Mouse (Mus musculus) large intestine, adult 2 months (tissue): ENCODE measurements around the gene Rtn4rl2. TPM values are rescaled to one million over a fixed set of nuclear protein-coding genes. Genes with fewer than 3 reads are reported as not detected.

Experiments
- DNase-seq: peaks from one replicate; pipeline ENCODE4 v3.0.0-alpha.2; 2012; ENCODE audit warnings: low read depth, low spot score
- WGBS: fragments of 180-500 bp; shearing (Covaris S2); methylation state at CpG from one replicate; pipeline ENCODE4 v1.1.7; 2018; 5-methylcytosine and 5-hydroxymethylcytosine counted together
- polyA plus RNA-seq: library from polyadenylated mRNA; depleted of rRNA; stranded (reverse); fragments of >200 nt; gene quantifications from 2 replicates; pipeline ENCODE4 v1.2.3, GENCODE M21; 2012; rRNA removed

The Rtn4rl2 gene
- polyA plus RNA-seq, 1 experiment, result 1.7 TPM

GRCm38 (mm10) chr2:84822552-84822951, 64.0 kb downstream of the Rtn4rl2 start, which contains the start of gene Smtnl1:
Smtnl1 (minus strand) TSS chr2:84822652.
- DNase-seq, result no peak
- 36% methylated on average over 13 of the region's 13 CpGs for WGBS

Other genes with a start within 250 kb of the Rtn4rl2 start
- 71.8 and 112 TPM in 2 replicates for gene Ctnnd1, start 235.9 kb downstream of the Rtn4rl2 start, polyA plus RNA-seq
- not detected in 2 replicates for gene Btbd18, start 227.6 kb downstream of the Rtn4rl2 start, polyA plus RNA-seq
- gene Selenoh, start 215.9 kb downstream of the Rtn4rl2 start, polyA plus RNA-seq, result 47.3 and 56.9 TPM in 2 replicates
- not detected in 2 replicates for gene Gm28635, start 208.7 kb downstream of the Rtn4rl2 start, polyA plus RNA-seq
- 8.4 and 9.8 TPM in 2 replicates for gene Med19, start 208.3 kb downstream of the Rtn4rl2 start, polyA plus RNA-seq
- 66.2 and 77.2 TPM in 2 replicates for gene Tmx2, start 207.6 kb downstream of the Rtn4rl2 start, polyA plus RNA-seq
- gene Zdhhc5, start 171.5 kb downstream of the Rtn4rl2 start, polyA plus RNA-seq, result 35.1 and 53.5 TPM in 2 replicates
- gene Clp1, start 159.4 kb downstream of the Rtn4rl2 start, polyA plus RNA-seq, result 15.5 and 17.5 TPM in 2 replicates
- gene Ypel4, start 152.7 kb downstream of the Rtn4rl2 start, polyA plus RNA-seq, result 0.82 and 1.5 TPM in 2 replicates
- 0.29 and 0.37 TPM in 2 replicates for gene Gm19426, start 143.1 kb downstream of the Rtn4rl2 start, polyA plus RNA-seq
- 146 and 183 TPM in 2 replicates for gene Serping1, start 111.3 kb downstream of the Rtn4rl2 start, polyA plus RNA-seq
- gene Ube2l6, start 87.9 kb downstream of the Rtn4rl2 start, polyA plus RNA-seq, result 59.1 and 85.6 TPM in 2 replicates
- gene Smtnl1, start 64.1 kb downstream of the Rtn4rl2 start, polyA plus RNA-seq, result 0.14 TPM in 1 of 2 replicates, not detected in the other
- 40.7 and 41.7 TPM in 2 replicates for gene Timm10, start 59.7 kb downstream of the Rtn4rl2 start, polyA plus RNA-seq
- 5.6 and 6.8 TPM in 2 replicates for gene Slc43a1, start 47.9 kb downstream of the Rtn4rl2 start, polyA plus RNA-seq
- 21.8 and 48.3 TPM in 2 replicates for gene Slc43a3, start 49.9 kb upstream of the Rtn4rl2 start, polyA plus RNA-seq
- 0.81 and 1.3 TPM in 2 replicates for gene Prg2, start 93.8 kb upstream of the Rtn4rl2 start, polyA plus RNA-seq
- gene Prg3, start 101.5 kb upstream of the Rtn4rl2 start, polyA plus RNA-seq, result not detected in 2 replicates
- gene Ssrp1, start 150.5 kb upstream of the Rtn4rl2 start, polyA plus RNA-seq, result 87.8 and 93.3 TPM in 2 replicates
- gene P2rx3, start 150.8 kb upstream of the Rtn4rl2 start, polyA plus RNA-seq, result 0.24 and 0.53 TPM in 2 replicates
- gene Tnks1bp1, start 161.3 kb upstream of the Rtn4rl2 start, polyA plus RNA-seq, result 29.0 and 39.9 TPM in 2 replicates
- gene Aplnr, start 249.5 kb upstream of the Rtn4rl2 start, polyA plus RNA-seq, result 3.1 and 5.6 TPM in 2 replicates